17 mouse cellular contexts compared by ENCODE assay signal in genomic region chr3:84004330-84005090, GRCm38 (mm10). TPM values are rescaled to one million over a fixed set of nuclear protein-coding genes. Genes with fewer than 3 reads are reported as not detected.
DNase-seq lines count a peak whose midpoint lies in the region; ATAC-seq lines count a peak whose summit lies in the region.
"Had no signal": no experiment of that assay in that cellular context is flagged by ENCODE, and none has a peak within 500 bp of the region (broad histone marks: within the 10 kb centered on the region; RNA-seq: fewer than 3 reads in every experiment).

No protein-coding gene starts in this region.

- no peaks in the 10 kb centered on the region for H3K27me3 ChIP-seq in liver, embryonic 12.5 days (replicated peaks)
- no peaks in the 10 kb centered on the region for H3K27me3 ChIP-seq in embryonic facial prominence, embryonic 12.5 days
- no peaks in the 10 kb centered on the region for H3K27me3 ChIP-seq in limb, embryonic 15.5 days
- H3K27me3 ChIP-seq: heart, embryonic 13.5 days; neural tube, embryonic 13.5 days had no signal

- peaks cover 28% of the 10 kb centered on the region for H3K36me3 ChIP-seq in liver, embryonic 12.5 days
- H3K36me3 ChIP-seq in embryonic facial prominence, embryonic 12.5 days: no peaks in the 10 kb centered on the region
- no peaks in the 10 kb centered on the region for H3K36me3 ChIP-seq in limb, embryonic 15.5 days

- DNase-seq in adrenal gland, adult 8-10 months: peak; percentile 58
- DNase-seq in adrenal gland, adult 18-20 months (ENCODE audit: low spot score in 2 of 2): no peak
- no peak for DNase-seq in liver
- DNase-seq in thymus, postnatal 14 days: no peak
- DNase-seq: cerebellum, postnatal 10 days; gastrocnemius, postnatal 36 days; kidney, postnatal 36 days; layer of hippocampus, postnatal 36 days had no signal

- WGBS in liver, embryonic 12.5 days (ENCODE audit: insufficient replicate concordance): 78% methylated on average over 2 of the region's 2 CpGs
- WGBS in embryonic facial prominence, embryonic 12.5 days: 13% methylated on average over 2 of the region's 2 CpGs
- WGBS in limb, embryonic 15.5 days: 18% methylated on average over 2 of the region's 2 CpGs

- H3K4me2 ChIP-seq in liver, embryonic 12.5 days: no peak overlapping the region
- no peak overlapping the region for H3K4me2 ChIP-seq in embryonic facial prominence, embryonic 12.5 days (replicated peaks)
- no peak overlapping the region for H3K4me2 ChIP-seq in limb, embryonic 15.5 days
- H3K4me2 ChIP-seq: heart, embryonic 13.5 days; neural tube, embryonic 13.5 days had no signal

- peak overlapping the region; percentile 48; the same call in 1 of the 2 replicates for H3K9ac ChIP-seq in liver, embryonic 12.5 days
- H3K9ac ChIP-seq in embryonic facial prominence, embryonic 12.5 days: no peak overlapping the region
- no peak overlapping the region for H3K9ac ChIP-seq in limb, embryonic 15.5 days
- H3K9ac ChIP-seq: heart, embryonic 13.5 days; neural tube, embryonic 13.5 days had no signal

- H3K27ac ChIP-seq in liver, embryonic 12.5 days: 0 out of 2 replicates have a peak overlapping the region, but pooled peaks have one; percentile 88
- H3K27ac ChIP-seq in embryonic facial prominence, embryonic 12.5 days: peak overlapping the region; percentile 47; the same call in 1 of the 2 replicates
- H3K27ac ChIP-seq in limb, embryonic 15.5 days: peak overlapping the region; percentile 30; the same call in 1 of the 2 replicates
- H3K27ac ChIP-seq: heart, embryonic 13.5 days; neural tube, embryonic 13.5 days had no signal

- no peak overlapping the region for H3K4me3 ChIP-seq in liver, embryonic 12.5 days
- no peak overlapping the region for H3K4me3 ChIP-seq in embryonic facial prominence, embryonic 12.5 days
- H3K4me3 ChIP-seq in limb, embryonic 15.5 days: no peak overlapping the region
- H3K4me3 ChIP-seq: erythroblast, embryonic 14.5 days; heart, embryonic 13.5 days; neural tube, embryonic 13.5 days had no signal

- H3K9me3 ChIP-seq in liver, embryonic 12.5 days (replicated peaks): no peaks in the 10 kb centered on the region
- H3K9me3 ChIP-seq in embryonic facial prominence, embryonic 12.5 days: no peaks in the 10 kb centered on the region
- no peaks in the 10 kb centered on the region for H3K9me3 ChIP-seq in limb, embryonic 15.5 days
- H3K9me3 ChIP-seq: G1E; heart, embryonic 13.5 days; neural tube, embryonic 13.5 days had no signal

- peaks cover 79% of the 10 kb centered on the region for H3K4me1 ChIP-seq in liver, embryonic 12.5 days
- H3K4me1 ChIP-seq in embryonic facial prominence, embryonic 12.5 days: peaks cover 16% of the 10 kb centered on the region; the same call in 1 of the 2 replicates
- H3K4me1 ChIP-seq in limb, embryonic 15.5 days: peaks cover 8% of the 10 kb centered on the region; the same call in 1 of the 2 replicates

- ATAC-seq in liver, embryonic 12.5 days: no peak
- ATAC-seq in embryonic facial prominence, embryonic 12.5 days (ENCODE audit: insufficient number of reproducible peaks, insufficient read depth, low FRiP score, low TSS enrichment): 0 out of 2 replicates have a peak, but pooled peaks have one; percentile 35
- no peak for ATAC-seq in limb, embryonic 15.5 days (ENCODE audit: insufficient number of reproducible peaks, low FRiP score, low TSS enrichment, low read depth)
- no peak for ATAC-seq in activated CD4-positive, CD25-positive, alpha-beta regulatory T cell, adult 4 months
- ATAC-seq: inflammation-experienced regulatory T-cells, adult 6 months had no signal

RNA-seq across cellular contexts. Expression of gene Tmem131l, which starts 35.5 kb away (rescaled TPM):
- 10 to 100 TPM; 37.3 to 56.8 (median 50.1) TPM for total RNA-seq in adrenal gland, adult 8-10 months (2022)
- 10 to 100 TPM; 14.0 to 26.4 TPM for total RNA-seq in adrenal gland, adult 18-20 months (2021)
- 30.3 and 32.0 TPM in 2 replicates for polyA plus RNA-seq in liver, embryonic 12.5 days (2016; fragmentation: Nextera tagmentation; extraction: Ambion mirVana)
- 74.9 and 84.7 TPM in 2 replicates for polyA plus RNA-seq in embryonic facial prominence, embryonic 12.5 days (2016; fragmentation: Nextera tagmentation; extraction: Ambion mirVana)
- 47.9 and 51.4 TPM in 2 replicates for polyA plus RNA-seq in limb, embryonic 15.5 days (2015; fragmentation: Nextera tagmentation; extraction: Ambion mirVana)
- 10 to 100 TPM; 28.5 to 36.1 TPM for polyA plus RNA-seq in activated CD4-positive, CD25-positive, alpha-beta regulatory T cell, adult 4 months (2017; shearing (Covaris generic))

Comparison
In these comparisons a context has a peak if more than half of its experiments do, and no peak if none do; other contexts are left out.
1. H3K27ac ChIP-seq: peak in every context shown above with its lines; median percentile 88 in liver, embryonic 12.5 days; 47 in embryonic facial prominence, embryonic 12.5 days; 30 in limb, embryonic 15.5 days.